Mouse (Mus musculus) midbrain, embryonic 14.5 days (tissue): ENCODE measurements around the gene Csnk1e. TPM values are rescaled to one million over a fixed set of nuclear protein-coding genes. Genes with fewer than 3 reads are reported as not detected.

Source experiments
- ATAC-seq: fragments of 200-750 bp; cut with Nextera tagmentation; 2 replicates; pipeline ENCODE4 v1.8.0; 2017; ENCODE audit warnings: moderate number of reproducible peaks, moderate library complexity; ENCODE audit not compliant: low FRiP score, low TSS enrichment
- DNase-seq: peaks from one replicate; pipeline ENCODE4 v3.0.0-alpha.2; 2015
- H3K27ac ChIP-seq: fragments of 300-500 bp; sonication (generic); replicated peaks from 2 replicates; pipeline ENCODE4 v1.5.1; 2014; ENCODE audit warnings: mild to moderate bottlenecking, low read depth, low read length, moderate library complexity
- H3K27me3 ChIP-seq: fragments of 300-500 bp; sonication (generic); 2 replicates; pipeline ENCODE4 v1.6.1; 2014; ENCODE audit warnings: low read length, control low read depth, mixed read lengths; ENCODE audit not compliant: control insufficient read depth, insufficient read depth
- H3K36me3 ChIP-seq: fragments of 300-500 bp; sonication (generic); 2 replicates; pipeline ENCODE4 v1.6.1; 2014; ENCODE audit warnings: low read length, control low read depth; ENCODE audit not compliant: control insufficient read depth, insufficient read depth
- H3K4me1 ChIP-seq: fragments of 300-500 bp; sonication (generic); 2 replicates; pipeline ENCODE4 v1.6.1; 2014; ENCODE audit warnings: mild to moderate bottlenecking, antibody characterized with exemption, low read length, control low read depth; ENCODE audit not compliant: control insufficient read depth, insufficient read depth
- H3K4me2 ChIP-seq: fragments of 300-500 bp; sonication (generic); 2 replicates; pipeline ENCODE4 v1.6.1; 2014; ENCODE audit warnings: mild to moderate bottlenecking, low read length, moderate library complexity
- H3K4me3 ChIP-seq: fragments of 300-500 bp; sonication (generic); replicated peaks from 2 replicates; pipeline ENCODE4 v1.5.1; 2014; ENCODE audit warnings: low read depth, low read length
- H3K9ac ChIP-seq: fragments of 300-500 bp; sonication (generic); replicated peaks from 2 replicates; pipeline ENCODE4 v1.6.1; 2014; ENCODE audit warnings: mild to moderate bottlenecking, low read length, moderate library complexity
- H3K9me3 ChIP-seq: fragments of 300-500 bp; sonication (generic); 2 replicates; pipeline ENCODE4 v1.6.1; 2016; ENCODE audit warnings: low read length, control low read depth, mixed read lengths; ENCODE audit not compliant: control insufficient read depth
- whole genome bisulfite sequencing: fragments of 180-500 bp; shearing (Covaris S2); extraction: QIAGEN DNeasy Blood & Tissue Kit; methylation state at CpG from one replicate; pipeline ENCODE4 v1.1.7; 2014; 5-methylcytosine and 5-hydroxymethylcytosine counted together
- polyA plus RNA-seq: library from polyadenylated mRNA; unstranded; fragments of >200 nt; fragmentation: Nextera tagmentation; extraction: Ambion mirVana; gene quantifications from 2 replicates; pipeline ENCODE4 v1.2.1, GENCODE M21; 2014

Gene Csnk1e
- 225 and 226 TPM in 2 replicates for polyA plus RNA-seq

DNA sequence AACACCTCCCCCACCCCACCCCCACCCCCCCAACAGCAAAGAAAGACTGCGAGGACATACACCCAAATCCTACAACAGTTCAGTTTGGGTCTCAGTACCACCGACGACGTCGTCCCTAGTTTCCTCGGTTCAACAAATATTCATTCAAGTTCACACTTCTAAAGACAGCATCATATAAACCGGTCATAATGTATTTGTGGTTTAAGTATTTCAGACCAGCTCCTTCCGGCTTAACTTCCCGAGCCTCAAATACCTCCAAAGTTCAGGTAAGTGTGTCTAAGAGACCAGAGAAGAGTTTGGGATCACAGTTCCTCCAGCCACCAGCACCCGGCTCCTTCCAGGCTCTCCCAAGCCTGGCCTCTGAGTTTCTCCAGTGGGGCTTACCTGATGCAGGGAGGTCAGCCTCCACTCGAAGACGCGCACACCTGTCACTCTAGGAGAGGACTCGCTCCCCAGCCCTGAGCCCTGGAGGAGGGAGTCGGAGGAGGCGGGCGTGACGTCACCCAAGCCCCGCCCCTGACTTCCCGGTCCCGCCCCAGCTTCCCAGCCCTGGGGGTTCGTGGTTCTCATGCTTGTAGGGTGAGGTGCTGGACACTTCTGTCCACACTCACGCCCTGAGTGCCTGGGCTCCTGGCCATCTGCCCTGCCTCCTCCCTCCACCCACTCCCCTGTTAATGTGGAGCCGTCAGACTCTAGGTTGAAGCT, at the start of gene Csnk1e:
Csnk1e (minus strand) TSS at position 461 of the 705 bp plus-strand sequence.
- Histone ChIP-seq H3K9me3 (no peaks in the 10 kb centered on the region), H3K4me1 (peaks cover 5% of the 10 kb centered on the region), H3K4me3 (peak within 1 kb of the TSS; percentile 26), H3K27ac (no peak within 1 kb of the TSS), H3K36me3 (no peaks in the 10 kb centered on the region), H3K9ac (0 out of 2 replicates have a peak within 1 kb of the TSS, but pooled peaks have one; percentile 20), H3K27me3 (no peaks in the 10 kb centered on the region), H3K4me2 (peak within 1 kb of the TSS; percentile 60)
- ATAC-seq (no peak), DNase-seq (peak; percentile 67)
- 3% methylated on average over 24 of the region's 24 CpGs for WGBS

DNA sequence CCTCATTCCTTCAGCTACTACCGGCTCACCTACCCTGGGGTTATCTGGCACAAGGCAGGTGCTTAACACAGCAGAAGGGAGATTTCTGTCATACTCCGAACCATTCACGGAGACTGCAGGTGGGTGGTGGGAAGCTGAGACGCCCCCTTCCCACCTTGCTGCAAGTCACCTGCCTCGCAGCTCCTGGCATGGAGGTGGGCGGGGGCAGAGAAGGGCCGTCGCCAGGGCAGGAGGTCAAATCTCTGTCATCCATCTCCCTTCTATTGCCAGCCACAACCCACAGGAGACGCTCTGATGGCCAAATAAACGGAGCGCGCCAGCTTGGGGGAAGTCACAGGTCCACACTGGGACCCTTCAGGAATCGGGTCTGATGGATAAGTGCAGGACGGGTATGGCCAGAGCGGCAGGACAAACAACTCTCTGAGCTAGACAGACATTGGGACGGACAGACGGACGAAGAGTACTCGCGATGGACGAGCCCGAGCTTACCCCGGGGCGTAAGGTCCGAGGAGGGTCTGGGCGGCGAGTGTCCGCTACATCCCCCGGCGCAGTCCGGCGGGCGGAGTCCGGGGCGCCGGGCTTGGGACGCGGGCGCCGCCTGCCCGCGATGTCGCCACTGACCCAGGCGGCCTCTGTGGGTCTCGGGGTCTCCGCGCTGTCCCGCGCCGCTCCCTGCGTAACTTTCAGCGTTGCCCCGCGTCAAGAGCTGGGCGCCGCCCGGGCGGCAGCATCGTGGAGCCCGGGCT, 49.5 kb upstream of the Csnk1e start, which contains the start of gene Kcnj4:
Kcnj4 (minus strand) TSS at position 535 of the 746 bp plus-strand sequence.
- Histone ChIP-seq H3K27ac (no peak within 1 kb of the TSS), H3K4me2 (peak within 1 kb of the TSS; percentile 99), H3K4me3 (peak within 1 kb of the TSS; percentile 53), H3K4me1 (peaks cover 18% of the 10 kb centered on the region), H3K9ac (peak within 1 kb of the TSS; percentile 39), H3K9me3 (no peaks in the 10 kb centered on the region), H3K27me3 (peaks cover 57% of the 10 kb centered on the region), H3K36me3 (no peaks in the 10 kb centered on the region)
- DNase-seq (no peak), ATAC-seq (no peak)
- 2% methylated on average over 60 of the region's 60 CpGs for WGBS

DNA sequence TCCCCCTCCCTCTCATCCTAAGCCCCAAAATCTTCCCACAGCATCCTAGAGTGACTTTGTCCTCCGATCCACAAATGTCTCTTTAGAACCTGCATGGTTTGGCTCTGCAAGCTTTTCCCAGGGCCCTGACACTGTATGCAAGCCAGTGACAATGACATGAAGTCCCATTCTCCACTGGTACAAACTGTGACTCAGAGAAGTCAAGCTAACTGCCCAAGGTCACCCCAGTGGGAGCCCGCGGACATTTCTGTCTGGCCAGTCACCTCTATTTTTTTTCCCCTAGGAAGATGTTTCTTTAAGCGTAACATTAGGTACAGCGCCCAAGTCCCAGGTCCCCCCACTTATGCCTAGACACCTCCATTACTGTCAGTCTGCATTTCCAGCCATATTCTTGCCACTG, 48.1 kb upstream of the Csnk1e start:
- no peak overlapping the region for H3K4me3 ChIP-seq
- no peak overlapping the region for H3K4me2 ChIP-seq
- 68% methylated on average over 5 of the region's 5 CpGs for WGBS
- peaks cover 18% of the 10 kb centered on the region for H3K4me1 ChIP-seq
- H3K9me3 ChIP-seq = no peaks in the 10 kb centered on the region
- H3K27me3 ChIP-seq = peaks cover 54% of the 10 kb centered on the region
- ATAC-seq = no peak
- H3K27ac ChIP-seq = no peak overlapping the region
- H3K36me3 ChIP-seq = no peaks in the 10 kb centered on the region
- no peak for DNase-seq
- no peak overlapping the region for H3K9ac ChIP-seq

DNA sequence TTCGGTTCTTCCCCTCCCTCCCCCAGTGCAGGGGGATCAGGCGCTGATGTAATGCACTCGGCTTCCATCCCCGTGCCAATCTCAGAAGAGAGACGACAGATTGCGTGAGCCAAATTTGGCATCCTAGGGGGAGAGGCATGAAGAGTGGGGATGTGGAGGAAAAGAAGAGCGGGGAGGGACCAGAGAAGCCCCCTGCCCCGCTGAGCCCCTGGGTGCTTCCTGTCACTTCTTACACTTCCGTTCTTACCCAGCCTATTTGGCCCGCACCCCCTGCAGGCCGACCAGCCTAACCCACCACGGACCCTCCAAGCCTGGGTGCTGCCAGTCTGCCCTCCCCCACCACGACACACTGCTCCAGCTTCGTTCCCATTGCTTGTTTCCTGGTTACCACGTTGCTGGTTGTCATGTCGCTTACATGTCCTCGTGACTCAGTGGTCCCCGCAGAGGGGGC, 47.5 kb upstream of the Csnk1e start:
- Histone ChIP-seq H3K4me1 (peaks cover 18% of the 10 kb centered on the region), H3K4me3 (no peak overlapping the region)

DNA sequence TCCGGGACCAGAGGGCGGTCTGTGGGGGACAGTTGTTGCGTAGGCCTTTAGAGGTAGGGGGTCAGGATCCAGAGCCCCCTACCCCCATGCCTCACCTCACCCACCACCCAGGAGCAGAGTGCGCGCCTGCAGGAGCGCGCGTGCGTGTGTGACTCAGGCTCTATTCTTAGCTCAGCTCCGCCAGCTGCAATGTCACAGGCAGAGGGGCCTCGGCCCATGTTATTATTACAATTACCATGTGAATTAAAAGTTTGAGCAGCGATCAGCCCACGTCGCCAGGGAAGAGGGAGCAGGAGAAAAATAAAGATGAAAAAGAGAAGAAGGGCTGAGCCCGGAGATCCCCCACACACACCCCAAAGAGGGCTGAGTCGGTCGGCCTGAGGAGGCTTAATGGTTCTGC, 44.7 kb upstream of the Csnk1e start:
- H3K4me2 ChIP-seq = no peak overlapping the region
- H3K36me3 ChIP-seq = no peaks in the 10 kb centered on the region
- no peak for DNase-seq
- peaks cover 23% of the 10 kb centered on the region for H3K27me3 ChIP-seq
- H3K4me1 ChIP-seq = peaks cover 6% of the 10 kb centered on the region; the same call in 1 of the 2 replicates
- WGBS = 67% methylated on average over 17 of the region's 17 CpGs
- H3K4me3 ChIP-seq = no peak overlapping the region
- H3K9me3 ChIP-seq = no peaks in the 10 kb centered on the region
- ATAC-seq = no peak
- H3K9ac ChIP-seq = no peak overlapping the region
- H3K27ac ChIP-seq = no peak overlapping the region

More for the DNA sequence above, 47.5 kb upstream of the Csnk1e start:
- WGBS = 20% methylated on average over 18 of the region's 18 CpGs
- H3K27me3 ChIP-seq = peaks cover 48% of the 10 kb centered on the region
- ATAC-seq (no peak), DNase-seq (no peak)
- no peak overlapping the region for H3K9ac ChIP-seq
- no peak overlapping the region for H3K4me2 ChIP-seq
- no peaks in the 10 kb centered on the region for H3K9me3 ChIP-seq
- H3K27ac ChIP-seq = no peak overlapping the region
- no peaks in the 10 kb centered on the region for H3K36me3 ChIP-seq

DNA sequence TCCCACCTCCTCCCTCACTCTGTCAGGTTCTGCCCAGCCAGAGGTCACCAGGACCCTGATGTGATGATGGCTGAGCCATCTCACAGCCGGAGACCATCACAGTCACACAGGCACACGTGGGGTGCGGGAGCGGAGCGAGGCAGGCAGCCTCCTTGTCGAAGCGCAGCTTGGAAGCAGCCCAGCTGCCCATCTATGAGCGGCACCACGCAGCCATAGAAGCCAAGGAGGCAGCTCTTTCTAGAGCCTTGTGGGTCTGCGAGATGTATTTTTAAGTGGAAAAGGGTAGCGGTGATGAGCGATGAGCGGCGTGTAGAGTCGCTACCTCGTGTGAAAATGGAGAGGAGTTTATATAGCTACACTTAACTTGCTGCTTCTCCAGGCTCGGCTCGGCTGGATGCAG, 38.2 kb upstream of the Csnk1e start:
- Histone ChIP-seq H3K4me3 (no peak overlapping the region), H3K36me3 (no peaks in the 10 kb centered on the region), H3K9ac (no peak overlapping the region), H3K4me1 (no peaks in the 10 kb centered on the region), H3K9me3 (no peaks in the 10 kb centered on the region), H3K27ac (no peak overlapping the region), H3K27me3 (no peaks in the 10 kb centered on the region), H3K4me2 (no peak overlapping the region)
- WGBS = 53% methylated on average over 18 of the region's 18 CpGs
- no peak for DNase-seq
- no peak for ATAC-seq

DNA sequence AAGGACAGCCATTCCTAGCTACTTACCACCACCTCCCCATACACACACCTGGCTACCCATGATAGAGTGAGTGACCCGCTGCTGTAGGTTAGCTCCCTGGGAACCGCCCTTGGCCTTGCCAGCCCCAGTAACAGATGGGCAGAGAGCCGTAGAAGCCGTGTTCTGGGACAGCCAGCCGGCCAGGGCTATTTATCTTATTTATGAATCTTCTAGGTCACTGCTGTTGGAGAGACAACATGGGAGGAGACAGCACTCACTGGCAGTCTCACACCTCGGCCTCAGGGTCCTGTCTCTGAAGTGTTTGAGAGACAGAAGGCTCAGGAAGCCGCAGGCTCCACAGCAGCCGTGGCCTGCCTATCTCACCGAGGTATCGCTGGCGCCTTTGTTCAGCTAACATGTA, 34.1 kb upstream of the Csnk1e start:
- H3K9ac ChIP-seq = no peak overlapping the region
- H3K4me3 ChIP-seq = no peak overlapping the region
- H3K9me3 ChIP-seq = no peaks in the 10 kb centered on the region
- H3K27me3 ChIP-seq = no peaks in the 10 kb centered on the region
- no peak overlapping the region for H3K4me2 ChIP-seq
- no peaks in the 10 kb centered on the region for H3K4me1 ChIP-seq
- no peak overlapping the region for H3K27ac ChIP-seq
- ATAC-seq (no peak), DNase-seq (no peak)
- 74% methylated on average over 11 of the region's 11 CpGs for WGBS
- no peaks in the 10 kb centered on the region for H3K36me3 ChIP-seq

DNA sequence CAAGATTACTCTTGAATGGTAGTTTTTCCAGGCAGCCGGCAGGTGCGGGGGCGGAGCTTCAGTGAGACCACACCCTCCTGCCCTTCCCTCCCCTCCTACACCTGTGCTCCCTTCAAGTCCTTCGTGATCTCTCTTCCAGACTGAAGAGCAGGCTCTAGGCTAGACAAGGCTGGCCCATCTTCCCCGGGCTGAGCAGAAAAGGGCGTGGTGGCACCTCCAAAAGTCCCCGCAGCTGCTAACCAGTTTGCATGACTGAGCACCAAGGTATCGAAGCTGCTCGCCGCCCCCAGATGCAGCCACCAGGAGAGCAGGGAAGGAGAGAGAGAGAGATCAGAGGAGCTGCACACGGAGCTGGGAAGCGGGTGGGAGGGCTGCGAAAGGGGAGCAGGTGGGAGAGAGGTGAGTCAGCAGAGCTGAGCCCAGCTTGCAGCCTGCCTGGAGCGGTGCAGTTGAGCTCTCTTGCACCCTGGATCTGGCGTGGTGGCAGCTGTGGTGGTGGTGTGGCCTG, 25.9 kb upstream of the Csnk1e start:
- 10% methylated on average over 15 of the region's 15 CpGs for WGBS
- Histone ChIP-seq H3K9ac (no peak overlapping the region), H3K27ac (no peak overlapping the region), H3K4me3 (no peak overlapping the region), H3K27me3 (no peaks in the 10 kb centered on the region), H3K36me3 (no peaks in the 10 kb centered on the region), H3K9me3 (no peaks in the 10 kb centered on the region), H3K4me1 (no peaks in the 10 kb centered on the region), H3K4me2 (no peak overlapping the region)
- ATAC-seq (no peak), DNase-seq (no peak)
